Mouse (Mus musculus) heart, adult 8-10 months (tissue): ENCODE measurements around the gene Dynlt1f. TPM values are rescaled to one million over a fixed set of nuclear protein-coding genes. Genes with fewer than 3 reads are reported as not detected.
"Not testable (repeated sequence)": the region's sequence is repeated elsewhere in the genome, so short reads cannot be mapped to it uniquely, and the experiment has no call there.

Experiments
- DNase-seq: peaks from one replicate; pipeline ENCODE4 v3.0.0; 2022; ENCODE audit warnings: low spot score
- total RNA-seq, 4 experiments: library from RNA; stranded (reverse); gene quantifications; 2 replicates each; pipeline ENCODE4 v1.2.4; 2022

Dynlt1f gene
- total RNA-seq, 4 experiments from 2014 or later = 37.9 to 41.6 (median 39.9) TPM

DNA sequence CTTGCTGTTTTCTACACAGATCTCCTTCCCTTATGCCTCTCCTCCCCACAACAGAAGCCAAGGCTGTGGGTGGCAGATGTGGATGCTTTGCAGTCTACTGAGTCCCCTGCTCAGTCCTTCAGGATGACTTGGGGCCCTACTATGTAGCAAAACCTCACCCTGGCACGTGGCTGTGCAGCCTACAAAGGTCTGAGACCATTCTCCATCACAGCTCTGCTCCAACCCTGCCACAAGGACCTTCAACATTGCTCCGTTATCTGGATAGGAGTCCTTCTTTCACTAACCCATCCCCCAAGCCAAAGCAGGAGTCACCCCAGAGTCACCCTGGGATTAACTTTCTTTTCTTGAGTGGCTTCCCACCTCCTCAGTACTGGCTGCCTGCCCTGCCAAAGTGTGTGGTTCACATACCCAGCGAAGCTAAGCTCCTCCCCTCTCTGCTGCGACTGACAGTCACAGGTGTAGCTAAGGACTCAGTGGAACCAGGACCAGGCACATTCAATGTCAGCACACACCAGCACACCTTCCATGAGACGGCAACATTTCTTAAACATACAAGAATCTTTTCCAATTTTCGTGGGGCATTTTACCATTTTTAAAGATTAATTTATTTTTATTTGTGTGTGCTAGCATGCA is 30.7 kb downstream of the Dynlt1f start:
- DNase-seq = not testable (repeated sequence)

GRCm38 (mm10) chr17:6621976-6622375 is 33.7 kb downstream of the Dynlt1f start:
- DNase-seq = not testable (repeated sequence)

GRCm38 (mm10) chr17:6620730-6621451 is 34.8 kb downstream of the Dynlt1f start:
- DNase-seq = not testable (repeated sequence)

DNA sequence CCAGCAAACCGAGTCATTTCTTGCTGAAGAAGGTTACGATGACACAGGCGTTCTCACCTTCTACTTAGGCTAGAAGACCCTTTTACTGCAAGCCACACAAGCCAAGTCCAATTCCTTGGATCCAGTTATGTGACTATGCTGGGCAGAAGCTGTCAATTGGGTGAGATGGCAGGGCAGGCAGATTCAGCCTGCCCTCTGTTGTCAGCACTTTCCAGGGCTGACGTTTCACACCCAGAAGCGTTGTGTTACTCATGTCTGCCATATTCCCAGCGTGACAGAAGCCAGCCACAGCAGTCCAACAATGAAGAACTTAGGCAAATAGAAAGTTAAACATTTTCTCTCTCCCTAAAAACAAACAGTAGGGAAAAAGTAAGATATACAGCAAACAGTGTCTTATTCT is 35.7 kb downstream of the Dynlt1f start:
- DNase-seq = not testable (repeated sequence)

GRCm38 (mm10) chr17:6619271-6619670 is 36.4 kb downstream of the Dynlt1f start:
- DNase-seq = not testable (repeated sequence)

DNA sequence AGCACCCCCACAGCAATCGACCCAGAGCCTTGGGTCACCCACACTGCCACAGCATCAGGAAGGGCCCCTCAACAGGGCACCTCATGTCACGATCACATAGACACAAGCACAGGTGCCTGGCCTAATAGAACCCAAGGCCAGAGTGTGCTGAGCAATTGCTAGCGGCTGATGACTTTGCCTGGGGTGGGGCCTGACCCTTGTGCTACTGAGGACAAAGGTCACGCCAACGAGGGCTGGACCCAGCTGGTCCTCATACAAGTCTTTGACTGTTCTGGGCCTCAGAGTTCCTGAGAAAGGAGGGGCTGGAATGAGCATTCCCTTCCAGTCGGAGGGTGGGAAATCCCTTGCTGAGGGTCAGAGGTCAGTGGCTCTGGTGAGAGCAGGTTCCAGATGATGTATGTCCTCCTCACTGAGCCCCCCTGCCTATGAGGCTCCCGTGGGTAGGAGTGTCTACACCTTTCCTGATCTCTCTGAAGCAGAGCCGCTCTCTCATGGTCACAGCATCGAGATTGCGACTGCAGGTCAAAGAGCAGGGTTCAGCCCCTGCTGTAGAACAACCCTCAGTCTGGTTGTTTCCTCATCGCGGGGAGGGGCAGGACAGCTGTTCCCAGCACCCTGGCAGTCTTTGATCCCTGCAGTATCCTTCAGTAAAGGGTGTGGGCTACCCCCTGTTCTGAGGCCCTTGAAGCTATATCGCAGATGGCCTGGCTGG is 37.9 kb downstream of the Dynlt1f start:
- not testable (repeated sequence) for DNase-seq

GRCm38 (mm10) chr17:6616731-6617130 is 39.0 kb downstream of the Dynlt1f start:
- not testable (repeated sequence) for DNase-seq

GRCm38 (mm10) chr17:6614316-6614715 is 41.4 kb downstream of the Dynlt1f start:
- DNase-seq = not testable (repeated sequence)

DNA sequence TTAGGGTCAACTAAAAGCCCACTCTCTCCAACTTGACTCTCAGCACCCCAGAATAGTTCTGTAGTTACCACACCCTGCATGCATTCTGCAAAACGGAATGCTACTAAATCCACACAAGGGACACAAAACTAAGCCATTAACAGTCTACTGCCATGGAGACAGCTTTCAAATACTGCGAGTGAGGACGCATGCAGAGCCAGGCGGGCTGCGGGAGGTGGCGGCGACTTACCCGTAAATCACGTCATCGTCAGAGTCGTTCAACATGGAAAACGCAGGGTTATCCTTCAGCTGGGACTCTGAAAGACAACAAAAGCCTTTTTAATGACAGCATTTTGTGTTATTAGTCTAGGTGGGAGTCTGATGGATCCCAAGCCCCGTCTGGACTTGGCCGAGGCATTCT is 42.2 kb downstream of the Dynlt1f start:
- DNase-seq = not testable (repeated sequence)

GRCm38 (mm10) chr17:6605347-6605746 is 50.4 kb downstream of the Dynlt1f start:
- DNase-seq = not testable (repeated sequence)

DNA sequence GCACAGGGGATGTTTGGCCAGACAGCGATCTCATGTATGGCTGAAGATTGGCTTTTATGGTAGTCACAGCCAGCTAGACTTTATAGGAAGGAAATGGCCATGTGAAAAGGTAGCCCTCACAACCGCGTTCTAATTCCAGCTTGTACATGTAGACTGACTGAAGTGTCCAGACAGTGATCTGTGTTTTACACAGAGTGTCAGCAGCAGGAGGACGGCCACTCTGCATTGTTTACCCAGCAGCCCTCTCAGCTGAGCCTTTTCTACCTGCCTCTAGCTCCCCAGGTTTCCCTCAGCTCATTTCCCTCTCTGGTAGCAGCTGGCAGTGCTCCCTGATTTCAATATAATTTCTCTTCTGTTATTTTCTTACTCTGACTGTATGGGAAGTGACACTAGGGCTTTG is 53.5 kb downstream of the Dynlt1f start:
- not testable (repeated sequence) for DNase-seq

DNA sequence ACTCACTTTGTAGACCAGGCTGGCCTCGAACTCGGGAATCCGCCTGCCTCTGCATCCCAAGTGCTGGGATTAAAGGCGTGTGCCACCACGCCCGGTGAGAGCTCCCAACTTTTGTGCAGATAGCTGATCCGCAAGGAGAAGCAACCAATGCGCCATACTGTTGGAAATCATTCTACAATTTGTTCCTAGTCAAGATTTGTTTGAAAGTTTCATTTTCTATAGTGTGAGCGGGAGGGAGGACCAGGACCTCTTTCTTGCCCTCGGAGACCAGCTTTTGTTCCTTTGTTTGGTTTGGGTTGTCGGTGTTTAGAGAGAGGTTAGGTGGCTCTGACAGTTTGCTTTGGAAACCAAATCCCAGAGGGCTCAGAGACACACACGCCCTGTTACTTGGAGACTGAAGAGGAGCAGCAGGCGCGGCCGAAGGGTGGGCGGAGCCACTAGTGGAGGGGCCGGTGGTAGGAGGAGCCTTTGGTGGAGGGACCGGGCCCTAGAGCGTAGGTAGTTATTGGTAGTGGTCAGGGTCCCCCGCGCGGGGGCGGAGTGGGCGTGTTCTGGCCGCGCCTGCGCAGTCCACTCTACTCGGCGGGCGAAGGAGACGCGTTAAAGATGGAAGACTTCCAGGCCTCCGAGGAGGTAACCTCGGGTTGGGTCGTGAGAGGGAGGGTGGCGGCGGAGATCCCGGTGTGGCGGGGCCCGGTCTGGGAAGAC is 54.3 kb downstream of the Dynlt1f start, which contains the start of gene Dynlt1c:
Gene Dynlt1c (plus strand): TSS at position 468 of the 708 bp plus-strand sequence.
- peak; percentile 75 for DNase-seq

- peak; percentile 55 for DNase-seq
These were observed 55.3 kb downstream of the Dynlt1f start for GRCm38 (mm10) chr17:6600216-6600911.

DNA sequence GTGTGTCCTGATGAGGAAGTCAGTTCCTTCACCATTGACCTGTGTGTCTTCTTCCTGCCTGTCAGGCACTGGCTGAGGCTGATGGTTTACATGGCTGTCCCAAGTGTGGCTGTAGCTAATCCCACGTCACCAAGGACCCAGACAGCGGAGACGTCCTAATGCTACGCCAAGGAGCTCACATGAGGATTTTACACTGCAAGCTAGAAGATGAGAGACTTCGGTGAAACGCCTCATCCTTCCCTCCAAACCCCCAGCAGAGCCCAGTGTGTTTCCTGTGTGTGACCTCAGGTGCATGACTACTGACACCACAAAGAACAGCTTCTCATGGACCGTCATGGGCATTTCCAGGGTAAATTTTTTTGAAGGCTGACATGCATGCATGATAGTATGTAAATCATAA is 57.3 kb downstream of the Dynlt1f start:
- not testable (repeated sequence) for DNase-seq

Other genes with a start within 250 kb of the Dynlt1f start
- gene Dynlt1b, start 225.8 kb downstream of the Dynlt1f start, total RNA-seq = 10 to 100 TPM; 35.1 to 40.2 (median 38.2) TPM
- gene Dynlt1c, start 54.2 kb downstream of the Dynlt1f start, total RNA-seq = 1 to 10 TPM; 1.8 to 3.9 (median 2.7) TPM
- gene Sytl3, start 3.2 kb upstream of the Dynlt1f start, total RNA-seq = under 1 TPM in 3 of 4 experiments, not detected in 1; 0.25 to 0.56 (median 0.34) TPM
- 10 to 100 TPM; 29.1 to 38.7 (median 33.9) TPM for gene Ezr, start 126.9 kb upstream of the Dynlt1f start, total RNA-seq